Mouse (Mus musculus): ENCODE measurements around the gene Dusp28.

GRCm38 (mm10) chr1:92906779-92907631, at the start of gene Dusp28:
- TF ChIP-seq KAT2A (conservative IDR thresholded peaks at IDR 0.05; ENCODE audit: low read depth, low read length): no peak; the same call in 1 of the 2 replicates
- TF ChIP-seq POLR2A (IDR thresholded peaks at IDR 0.05; ENCODE audit: control insufficient read depth in 1 of 2, insufficient read depth in 1 of 2, low read depth in 1 of 2, low read length in 2 of 2, poor library complexity in 1 of 2): peak; percentile 95 to 99
- peak; percentile 53; the same call in 1 of the 2 replicates for TF ChIP-seq MAX (IDR thresholded peaks at IDR 0.05; ENCODE audit: low read length)
- TF ChIP-seq CTCF (IDR thresholded peaks at IDR 0.05 in 2 of 3, conservative IDR thresholded peaks at IDR 0.05 in 1 of 3; ENCODE audit: control insufficient read depth in 1 of 3, insufficient read depth in 1 of 3, low read depth in 2 of 3, low read length in 3 of 3, poor library complexity in 1 of 3, severe bottlenecking in 1 of 3): peak; percentile 22 to 71 (median 63); a peak in 4 of 6 replicates
- TF ChIP-seq EP300 (IDR thresholded peaks at IDR 0.05; ENCODE audit: low read depth in 1 of 2, low read length in 2 of 2): no peak
- TF ChIP-seq MYB (IDR thresholded peaks at IDR 0.05; ENCODE audit: low read depth, low read length): peak; percentile 25; the same call in 1 of the 2 replicates
- TF ChIP-seq GATA1 (IDR thresholded peaks at IDR 0.05; ENCODE audit: low read depth, low read length): no peak
- no peak for TF ChIP-seq TAL1 (IDR thresholded peaks at IDR 0.05; ENCODE audit: low read length)
- TF ChIP-seq GABPA (IDR thresholded peaks at IDR 0.05; ENCODE audit: low read depth, low read length): no peak

All from MEL (cell line).